Mouse (Mus musculus): ENCODE results near the gene Tbc1d20. TPM values are rescaled to one million over a fixed set of nuclear protein-coding genes. Genes with fewer than 3 reads are reported as not detected.
"Not testable (repeated sequence)": the region's sequence is repeated elsewhere in the genome, so short reads cannot be mapped to it uniquely, and the experiment has no call there.

The Tbc1d20 gene
- polyA plus RNA-seq, 2 experiments: 32.0 to 63.1 TPM

- Histone ChIP-seq H3K9ac (ENCODE audit: low read depth, low read length, severe bottlenecking) (no peak overlapping the region), H3K4me2 (replicated peaks; ENCODE audit: low read depth, low read length, severe bottlenecking) (no peak overlapping the region), H3K4me3 (replicated peaks; ENCODE audit: low read length) (no peak overlapping the region), H3K9me3 (ENCODE audit: control insufficient read depth, low read length) (no peaks in the 10 kb centered on the region), H3K27me3 (ENCODE audit: control insufficient read depth, insufficient read depth, low read length) (no peaks in the 10 kb centered on the region), H3K36me3 (ENCODE audit: control insufficient read depth, insufficient read depth, low read length) (peaks cover 62% of the 10 kb centered on the region), H3K4me1 (ENCODE audit: control insufficient read depth, insufficient read depth, low read length) (no peaks in the 10 kb centered on the region), H3K27ac (replicated peaks; ENCODE audit: low read depth, low read length) (no peak overlapping the region)
- no peak for ATAC-seq (ENCODE audit: low FRiP score, low read depth)
- 64% methylated on average over 3 of the region's 3 CpGs for WGBS
- no peak for TF ChIP-seq POLR2A (IDR thresholded peaks at IDR 0.05; ENCODE audit: borderline replicate concordance, extremely low read depth, insufficient read depth, insufficient read length)
- DNase-seq (ENCODE audit: low spot score): peak; percentile 29
Measured at GRCm38 (mm10) chr2:152281407-152281806, 12.2 kb upstream of the Tbc1d20 start.

GRCm38 (mm10) chr2:152287560-152287959 is 6.1 kb upstream of the Tbc1d20 start:
- H3K27ac ChIP-seq (replicated peaks; ENCODE audit: low read depth, low read length): no peak overlapping the region
- no peak for TF ChIP-seq POLR2A (IDR thresholded peaks at IDR 0.05; ENCODE audit: borderline replicate concordance, extremely low read depth, insufficient read depth, insufficient read length)
- H3K4me2 ChIP-seq (replicated peaks; ENCODE audit: low read depth, low read length, severe bottlenecking): no peak overlapping the region
- WGBS: 77% methylated on average over 5 of the region's 5 CpGs
- H3K4me1 ChIP-seq (ENCODE audit: control insufficient read depth, insufficient read depth, low read length): no peaks in the 10 kb centered on the region
- DNase-seq (ENCODE audit: low spot score) (no peak), ATAC-seq (ENCODE audit: low FRiP score, low read depth) (no peak)
- peaks cover 31% of the 10 kb centered on the region for H3K36me3 ChIP-seq (ENCODE audit: control insufficient read depth, insufficient read depth, low read length)
- H3K4me3 ChIP-seq (replicated peaks; ENCODE audit: low read length): no peak overlapping the region
- H3K27me3 ChIP-seq (ENCODE audit: control insufficient read depth, insufficient read depth, low read length): no peaks in the 10 kb centered on the region
- no peak overlapping the region for H3K9ac ChIP-seq (ENCODE audit: low read depth, low read length, severe bottlenecking)
- H3K9me3 ChIP-seq (ENCODE audit: control insufficient read depth, low read length): no peaks in the 10 kb centered on the region

GRCm38 (mm10) chr2:152288046-152288445 is 5.6 kb upstream of the Tbc1d20 start:
- DNase-seq (ENCODE audit: low spot score) (no peak), ATAC-seq (ENCODE audit: low FRiP score, low read depth) (no peak)
- Histone ChIP-seq H3K4me2 (replicated peaks; ENCODE audit: low read depth, low read length, severe bottlenecking) (no peak overlapping the region), H3K4me3 (replicated peaks; ENCODE audit: low read length) (no peak overlapping the region), H3K36me3 (ENCODE audit: control insufficient read depth, insufficient read depth, low read length) (peaks cover 26% of the 10 kb centered on the region), H3K27ac (replicated peaks; ENCODE audit: low read depth, low read length) (no peak overlapping the region), H3K9ac (ENCODE audit: low read depth, low read length, severe bottlenecking) (no peak overlapping the region), H3K4me1 (ENCODE audit: control insufficient read depth, insufficient read depth, low read length) (no peaks in the 10 kb centered on the region), H3K27me3 (ENCODE audit: control insufficient read depth, insufficient read depth, low read length) (no peaks in the 10 kb centered on the region), H3K9me3 (ENCODE audit: control insufficient read depth, low read length) (no peaks in the 10 kb centered on the region)
- no peak for TF ChIP-seq POLR2A (IDR thresholded peaks at IDR 0.05; ENCODE audit: borderline replicate concordance, extremely low read depth, insufficient read depth, insufficient read length)
- WGBS: 82% methylated on average over 8 of the region's 8 CpGs

- not testable (repeated sequence) for H3K4me1 ChIP-seq (ENCODE audit: control insufficient read depth, insufficient read depth, low read length); H3K27me3 ChIP-seq (ENCODE audit: control insufficient read depth, insufficient read depth, low read length); H3K9me3 ChIP-seq (ENCODE audit: control insufficient read depth, low read length); H3K9ac ChIP-seq (ENCODE audit: low read depth, low read length, severe bottlenecking); DNase-seq (ENCODE audit: low spot score); H3K4me2 ChIP-seq (replicated peaks; ENCODE audit: low read depth, low read length, severe bottlenecking); H3K27ac ChIP-seq (replicated peaks; ENCODE audit: low read depth, low read length); ATAC-seq (ENCODE audit: low FRiP score, low read depth); H3K4me3 ChIP-seq (replicated peaks; ENCODE audit: low read length)
- WGBS: 85% methylated on average over 1 of the region's 2 CpGs
- H3K36me3 ChIP-seq (ENCODE audit: control insufficient read depth, insufficient read depth, low read length): peaks cover 11% of the 10 kb centered on the region; the same call in 1 of the 2 replicates
Measured at GRCm38 (mm10) chr2:152289623-152290022, 4.0 kb upstream of the Tbc1d20 start.

GRCm38 (mm10) chr2:152292475-152292874 is 1.2 kb upstream of the Tbc1d20 start:
- TF ChIP-seq POLR2A (IDR thresholded peaks at IDR 0.05; ENCODE audit: borderline replicate concordance, extremely low read depth, insufficient read depth, insufficient read length): no peak
- H3K4me2 ChIP-seq (replicated peaks; ENCODE audit: low read depth, low read length, severe bottlenecking): no peak overlapping the region
- no peak for DNase-seq (ENCODE audit: low spot score)
- H3K9ac ChIP-seq (ENCODE audit: low read depth, low read length, severe bottlenecking): no peak overlapping the region
- WGBS: 77% methylated on average over 2 of the region's 2 CpGs
- H3K27me3 ChIP-seq (ENCODE audit: control insufficient read depth, insufficient read depth, low read length): no peaks in the 10 kb centered on the region
- no peak overlapping the region for H3K27ac ChIP-seq (replicated peaks; ENCODE audit: low read depth, low read length)
- ATAC-seq (ENCODE audit: low FRiP score, low read depth): no peak
- H3K9me3 ChIP-seq (ENCODE audit: control insufficient read depth, low read length): no peaks in the 10 kb centered on the region
- H3K36me3 ChIP-seq (ENCODE audit: control insufficient read depth, insufficient read depth, low read length): 0 out of 2 replicates have a peak, but pooled peaks cover 8% of the 10 kb centered on the region
- no peak overlapping the region for H3K4me3 ChIP-seq (replicated peaks; ENCODE audit: low read length)
- H3K4me1 ChIP-seq (ENCODE audit: control insufficient read depth, insufficient read depth, low read length): peaks cover 13% of the 10 kb centered on the region

GRCm38 (mm10) chr2:152293179-152293726 is 375 bp upstream of the Tbc1d20 start:
- no peak for DNase-seq (ENCODE audit: low spot score)
- H3K27ac ChIP-seq (replicated peaks; ENCODE audit: low read depth, low read length): no peak overlapping the region
- peak overlapping the region; percentile 79 for H3K4me3 ChIP-seq (replicated peaks; ENCODE audit: low read length)
- peaks cover 13% of the 10 kb centered on the region for H3K4me1 ChIP-seq (ENCODE audit: control insufficient read depth, insufficient read depth, low read length)
- WGBS: 2% methylated on average over 15 of the region's 15 CpGs
- 0 out of 2 replicates have a peak, but pooled peaks cover 8% of the 10 kb centered on the region for H3K36me3 ChIP-seq (ENCODE audit: control insufficient read depth, insufficient read depth, low read length)
- H3K4me2 ChIP-seq (replicated peaks; ENCODE audit: low read depth, low read length, severe bottlenecking): peak overlapping the region; percentile 83
- no peak for TF ChIP-seq POLR2A (IDR thresholded peaks at IDR 0.05; ENCODE audit: borderline replicate concordance, extremely low read depth, insufficient read depth, insufficient read length)
- peak; percentile 37 for ATAC-seq (ENCODE audit: low FRiP score, low read depth)
- H3K9me3 ChIP-seq (ENCODE audit: control insufficient read depth, low read length): no peaks in the 10 kb centered on the region
- peak overlapping the region; percentile 84 for H3K9ac ChIP-seq (ENCODE audit: low read depth, low read length, severe bottlenecking)
- no peaks in the 10 kb centered on the region for H3K27me3 ChIP-seq (ENCODE audit: control insufficient read depth, insufficient read depth, low read length)
